Mouse (Mus musculus) intestine, embryonic 14.5 days (tissue): ENCODE results near the gene Pex16. TPM values are rescaled to one million over a fixed set of nuclear protein-coding genes. Genes with fewer than 3 reads are reported as not detected.
A peak's percentile ranks its signal among the peaks of the same experiment; 100 is the strongest.

Source experiments
- ATAC-seq: fragments of 200-750 bp; cut with Nextera tagmentation; replicated peaks from 2 replicates; pipeline ENCODE4 v1.8.0; 2017; ENCODE audit warnings: low read depth, moderate number of reproducible peaks, moderate TSS enrichment, moderate library complexity; ENCODE audit not compliant: low FRiP score, low TSS enrichment
- DNase-seq: peaks from one replicate; pipeline ENCODE4 v3.0.0-alpha.2; 2018; ENCODE audit warnings: low spot score
- H3K27ac ChIP-seq: fragments of 300-500 bp; sonication (generic); 2 replicates; pipeline ENCODE4 v1.5.1; 2014; ENCODE audit warnings: low read depth, mild to moderate bottlenecking, control low read depth
- H3K27me3 ChIP-seq: fragments of 300-500 bp; sonication (generic); replicated peaks from 2 replicates; pipeline ENCODE4 v1.6.1; 2014; ENCODE audit warnings: low read length, control low read depth; ENCODE audit not compliant: control insufficient read depth, insufficient read depth
- H3K36me3 ChIP-seq: fragments of 300-500 bp; sonication (generic); 2 replicates; pipeline ENCODE4 v1.6.1; 2014; ENCODE audit warnings: low read length, control low read depth; ENCODE audit not compliant: control insufficient read depth, insufficient read depth
- H3K4me1 ChIP-seq: fragments of 300-500 bp; sonication (generic); replicated peaks from 2 replicates; pipeline ENCODE4 v1.6.1; 2014; ENCODE audit warnings: low read length, control low read depth, mixed read lengths; ENCODE audit not compliant: control insufficient read depth, insufficient read depth
- H3K4me2 ChIP-seq: fragments of 300-500 bp; sonication (generic); 2 replicates; pipeline ENCODE4 v1.6.1; 2014; ENCODE audit warnings: low read length
- H3K4me3 ChIP-seq: fragments of 300-500 bp; sonication (generic); 2 replicates; pipeline ENCODE4 v1.5.1; 2014; ENCODE audit warnings: low read depth, low read length, control low read depth, mixed read lengths
- H3K9ac ChIP-seq: fragments of 300-500 bp; sonication (generic); 2 replicates; pipeline ENCODE4 v1.6.1; 2014; ENCODE audit warnings: mild to moderate bottlenecking, low read length
- H3K9me3 ChIP-seq: fragments of 300-500 bp; sonication (generic); 2 replicates; pipeline ENCODE4 v1.6.1; 2016; ENCODE audit warnings: low read length, control low read depth; ENCODE audit not compliant: control insufficient read depth
- WGBS: fragments of 180-500 bp; shearing (Covaris S2); extraction: QIAGEN DNeasy Blood & Tissue Kit; methylation state at CpG from one replicate; pipeline ENCODE4 v1.1.7; 2014; 5-methylcytosine and 5-hydroxymethylcytosine counted together
- polyA plus RNA-seq: library from polyadenylated mRNA; unstranded; fragments of >200 nt; fragmentation: Nextera tagmentation; extraction: Ambion mirVana; gene quantifications from 2 replicates; pipeline ENCODE4 v1.2.1, GENCODE M21; 2014

The Pex16 gene
- polyA plus RNA-seq, 1 experiment from 2014 or later = 27.9 TPM

DNA sequence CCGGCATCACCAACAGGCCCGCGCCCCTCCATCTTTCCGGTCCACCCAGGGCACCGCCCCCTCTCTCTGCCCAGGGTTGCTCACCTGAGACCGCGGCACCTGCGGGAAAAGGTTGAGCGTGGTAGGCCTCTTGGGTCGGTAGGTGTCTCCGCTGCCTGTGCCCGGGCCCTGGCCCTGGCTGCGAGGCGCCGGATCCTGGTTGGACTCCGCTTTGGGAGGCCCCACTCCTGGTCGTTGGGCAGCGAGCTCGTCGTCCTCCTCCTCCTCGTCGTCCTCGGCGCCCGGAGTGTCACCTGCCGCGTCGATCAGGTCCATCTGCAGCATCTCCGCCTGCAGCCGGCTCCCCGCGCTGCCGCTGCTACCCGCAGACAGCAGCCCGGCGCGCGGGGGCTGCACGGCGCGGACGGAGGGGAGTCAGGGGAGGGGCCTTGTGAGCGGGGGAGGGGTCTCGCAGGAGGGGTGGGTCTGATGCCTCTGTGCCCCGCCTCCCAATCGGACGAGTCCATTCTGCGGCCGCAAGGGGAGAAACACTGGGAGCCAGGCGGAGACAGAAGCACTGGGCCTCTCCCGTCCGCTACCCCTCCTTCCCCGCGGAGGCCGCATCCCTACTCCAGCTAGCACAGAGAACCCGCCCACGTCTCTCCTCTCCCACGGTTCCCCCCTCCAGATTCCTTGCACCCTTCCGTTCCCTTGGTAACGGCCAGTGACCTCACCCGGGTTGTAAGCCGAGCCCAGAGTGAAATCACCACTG, 14.6 kb downstream of the Pex16 start:
- H3K27ac ChIP-seq = peak overlapping the region; percentile 81
- ATAC-seq = peak; percentile 90
- H3K4me3 ChIP-seq = peak overlapping the region; percentile 69
- no peaks in the 10 kb centered on the region for H3K27me3 ChIP-seq
- H3K9ac ChIP-seq = peak overlapping the region; percentile 56
- H3K4me2 ChIP-seq = peak overlapping the region; percentile 82
- peak; percentile 96 for DNase-seq
- WGBS = 2% methylated on average over 57 of the region's 62 CpGs
- H3K36me3 ChIP-seq = peaks cover 32% of the 10 kb centered on the region
- no peaks in the 10 kb centered on the region for H3K9me3 ChIP-seq
- peaks cover 38% of the 10 kb centered on the region for H3K4me1 ChIP-seq

DNA sequence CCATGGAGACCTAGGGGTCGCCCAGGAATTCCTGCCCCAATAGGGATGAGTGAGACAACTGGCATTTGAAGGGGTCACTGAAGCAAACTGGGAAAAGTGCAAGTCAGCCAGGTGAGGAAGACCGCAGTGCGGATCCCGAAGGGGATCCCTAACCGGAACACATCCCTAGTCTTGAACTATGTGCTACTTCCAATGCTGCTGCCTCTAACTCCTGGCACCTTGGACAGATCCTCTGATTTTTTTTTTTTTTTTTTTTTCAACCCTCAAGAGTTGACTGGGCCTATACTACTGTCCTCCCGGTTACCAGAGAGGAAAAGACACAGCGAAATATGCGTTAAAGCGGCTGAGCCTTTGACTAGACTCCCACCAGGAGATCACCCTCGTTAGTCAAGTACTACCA, 15.2 kb downstream of the Pex16 start:
- Histone ChIP-seq H3K9me3 (no peaks in the 10 kb centered on the region), H3K27me3 (no peaks in the 10 kb centered on the region), H3K4me2 (peak overlapping the region; percentile 82), H3K4me3 (peak overlapping the region; percentile 69), H3K36me3 (peaks cover 27% of the 10 kb centered on the region), H3K27ac (peak overlapping the region; percentile 81), H3K4me1 (peaks cover 38% of the 10 kb centered on the region), H3K9ac (no peak overlapping the region)
- no peak for DNase-seq
- ATAC-seq = peak; percentile 28
- WGBS = 6% methylated on average over 10 of the region's 10 CpGs

DNA sequence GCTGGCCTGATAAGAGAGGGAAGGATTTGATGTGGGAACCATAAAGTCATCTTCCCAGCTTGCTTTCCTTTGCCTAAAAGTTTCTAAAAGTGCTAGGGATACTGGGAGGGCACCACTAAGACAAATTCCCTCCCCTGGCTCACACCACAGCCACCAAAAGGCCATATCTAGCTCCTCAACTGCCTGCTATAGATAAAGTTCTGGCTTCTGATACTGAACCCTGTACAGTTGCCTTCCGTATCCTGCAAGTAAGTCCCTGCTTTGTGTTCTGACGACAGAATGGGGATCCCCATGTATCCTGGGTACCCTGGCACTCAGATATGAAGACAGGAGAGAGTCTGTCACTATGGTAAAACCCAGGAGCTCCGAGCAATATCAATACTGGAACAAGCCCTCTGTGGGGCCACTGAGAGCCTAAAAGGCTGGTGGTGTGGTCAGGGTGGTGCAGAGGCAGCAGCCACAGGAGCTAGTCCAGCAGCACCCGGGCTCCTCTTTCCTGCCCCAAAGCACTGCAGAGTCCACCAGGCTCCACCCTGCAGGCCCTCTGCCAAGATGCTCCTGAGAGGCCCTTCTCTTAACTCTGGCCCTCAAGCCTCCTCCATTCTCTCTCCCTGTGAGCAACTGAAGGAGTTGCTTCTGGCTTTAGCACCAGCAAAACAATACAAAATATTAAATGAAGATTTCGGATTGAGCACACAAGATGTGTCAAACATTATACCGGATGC, 15.9 kb downstream of the Pex16 start:
- Histone ChIP-seq H3K9me3 (no peaks in the 10 kb centered on the region), H3K27me3 (no peaks in the 10 kb centered on the region), H3K4me1 (peaks cover 38% of the 10 kb centered on the region), H3K36me3 (peaks cover 20% of the 10 kb centered on the region), H3K4me2 (no peak overlapping the region; the same call in 1 of the 2 replicates), H3K4me3 (no peak overlapping the region), H3K9ac (no peak overlapping the region), H3K27ac (no peak overlapping the region)
- ATAC-seq (no peak), DNase-seq (no peak)
- WGBS = 75% methylated on average over 6 of the region's 6 CpGs

DNA sequence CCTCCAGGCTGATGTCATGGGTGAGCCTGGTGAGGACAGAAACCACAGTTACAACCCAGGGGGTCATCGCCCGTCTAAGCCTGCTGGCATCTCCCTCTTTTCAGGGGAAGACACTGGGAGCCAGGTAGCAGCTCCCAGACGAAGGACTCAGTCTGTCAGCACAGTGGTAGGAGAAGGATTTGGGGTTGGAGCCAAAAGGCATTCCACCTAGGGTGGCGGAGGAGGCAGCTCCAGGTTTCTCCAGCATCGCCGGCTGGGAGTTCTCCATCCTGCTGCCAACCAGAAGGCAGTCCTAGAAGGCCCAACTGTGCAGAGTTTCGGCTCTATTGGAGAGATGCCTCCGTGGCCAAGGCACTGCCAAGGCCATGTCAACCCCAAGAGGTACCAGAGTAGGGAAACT, 16.6 kb downstream of the Pex16 start:
- no peak overlapping the region for H3K27ac ChIP-seq

DNA sequence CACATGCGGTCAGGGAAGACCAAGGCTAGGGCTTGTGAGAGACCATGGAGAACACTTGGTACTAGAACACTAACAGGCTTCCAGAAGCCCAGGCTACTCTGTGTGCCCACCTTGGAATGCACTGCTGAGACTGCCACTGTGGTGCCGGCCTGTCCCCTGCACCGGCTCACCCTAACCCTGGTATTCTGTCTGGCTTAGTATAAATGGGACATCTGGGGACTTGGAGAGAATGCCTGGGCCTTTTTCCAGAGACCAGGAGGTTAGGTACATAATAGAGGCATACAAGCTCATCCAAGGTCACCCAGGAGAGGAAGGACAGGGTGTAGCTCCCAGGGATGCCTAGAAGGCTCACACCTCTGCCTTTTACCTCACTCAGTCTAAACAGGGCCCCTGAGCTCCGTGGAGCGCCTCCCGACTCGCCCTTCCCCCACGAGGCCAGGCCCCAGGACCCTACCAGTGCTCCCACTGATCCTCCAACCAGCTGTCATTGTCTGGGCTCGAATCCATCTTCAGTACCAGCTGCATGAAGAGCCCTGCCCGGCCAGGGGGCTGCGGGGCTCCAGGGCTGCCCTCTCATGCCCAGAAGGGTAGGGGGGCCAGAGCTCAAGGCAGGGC, 17.3 kb downstream of the Pex16 start:
- Histone ChIP-seq H3K4me2 (peak overlapping the region; percentile 63), H3K27me3 (no peaks in the 10 kb centered on the region), H3K9ac (peak overlapping the region; percentile 46), H3K27ac (peak overlapping the region; percentile 71), H3K4me3 (peak overlapping the region; percentile 34), H3K4me1 (peaks cover 38% of the 10 kb centered on the region), H3K36me3 (0 out of 2 replicates have a peak, but pooled peaks cover 6% of the 10 kb centered on the region), H3K9me3 (no peaks in the 10 kb centered on the region)
- ATAC-seq (no peak), DNase-seq (no peak)
- 20% methylated on average over 11 of the region's 11 CpGs for WGBS

More for the DNA sequence above, 16.6 kb downstream of the Pex16 start:
- Histone ChIP-seq H3K9me3 (no peaks in the 10 kb centered on the region), H3K4me2 (peak overlapping the region; percentile 63; the same call in 1 of the 2 replicates), H3K36me3 (peaks cover 13% of the 10 kb centered on the region), H3K4me1 (peaks cover 38% of the 10 kb centered on the region), H3K27me3 (no peaks in the 10 kb centered on the region), H3K4me3 (no peak overlapping the region), H3K9ac (no peak overlapping the region)
- no peak for ATAC-seq
- no peak for DNase-seq
- 90% methylated on average over 8 of the region's 8 CpGs for WGBS

DNA sequence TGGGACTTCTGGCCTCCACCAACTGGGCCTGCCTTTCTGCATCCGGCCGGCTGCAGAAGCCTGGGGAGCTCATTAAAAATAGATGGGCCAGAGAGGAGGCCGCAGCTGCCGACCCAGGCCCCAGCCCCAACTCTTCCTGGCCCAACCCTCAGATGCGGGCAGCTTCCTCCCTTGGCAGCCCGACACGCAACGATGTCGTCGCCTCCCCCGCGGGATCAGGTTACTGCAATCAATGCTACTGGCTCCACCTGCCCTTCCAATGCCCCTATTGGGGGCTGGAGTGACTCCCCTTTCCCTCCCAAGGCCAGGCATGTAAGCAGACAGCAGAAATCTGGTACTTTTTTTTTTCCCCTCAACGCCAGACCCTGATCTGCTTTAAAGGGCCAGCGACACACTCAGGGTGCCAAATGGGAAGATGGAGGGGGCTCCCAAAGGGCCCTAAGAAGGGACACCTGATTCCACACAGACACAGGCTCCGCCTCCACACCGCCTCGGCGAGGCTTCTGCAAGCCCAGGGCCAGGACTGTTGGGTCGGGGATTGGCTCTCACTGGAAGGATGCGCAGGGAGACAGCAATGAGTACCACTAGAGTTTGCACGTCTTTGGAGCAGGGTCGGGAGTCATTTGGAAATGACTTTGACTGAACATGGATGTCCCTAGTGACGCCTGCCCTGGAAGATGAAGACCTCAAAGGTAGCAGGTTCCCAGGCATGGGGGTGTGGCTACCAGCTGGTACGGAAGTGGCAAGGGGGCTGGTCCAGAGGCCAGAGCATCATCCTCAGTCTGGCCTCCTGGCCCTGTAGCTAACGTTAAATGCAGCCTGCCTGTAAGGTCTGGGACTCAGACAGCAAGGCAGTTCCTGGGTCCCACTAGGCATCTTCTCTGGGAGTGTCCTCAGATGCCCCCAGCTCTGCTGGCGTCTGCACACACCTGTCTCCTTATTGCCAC, 18.1 kb downstream of the Pex16 start:
- H3K27me3 ChIP-seq = no peaks in the 10 kb centered on the region
- no peaks in the 10 kb centered on the region for H3K36me3 ChIP-seq
- H3K9me3 ChIP-seq = no peaks in the 10 kb centered on the region
- peak overlapping the region; percentile 34 for H3K4me3 ChIP-seq
- H3K27ac ChIP-seq = peak overlapping the region; percentile 71
- peak overlapping the region; percentile 63 for H3K4me2 ChIP-seq
- no peak for ATAC-seq
- WGBS = 2% methylated on average over 26 of the region's 26 CpGs
- DNase-seq = peak; percentile 68
- H3K9ac ChIP-seq = peak overlapping the region; percentile 46
- peaks cover 38% of the 10 kb centered on the region for H3K4me1 ChIP-seq

DNA sequence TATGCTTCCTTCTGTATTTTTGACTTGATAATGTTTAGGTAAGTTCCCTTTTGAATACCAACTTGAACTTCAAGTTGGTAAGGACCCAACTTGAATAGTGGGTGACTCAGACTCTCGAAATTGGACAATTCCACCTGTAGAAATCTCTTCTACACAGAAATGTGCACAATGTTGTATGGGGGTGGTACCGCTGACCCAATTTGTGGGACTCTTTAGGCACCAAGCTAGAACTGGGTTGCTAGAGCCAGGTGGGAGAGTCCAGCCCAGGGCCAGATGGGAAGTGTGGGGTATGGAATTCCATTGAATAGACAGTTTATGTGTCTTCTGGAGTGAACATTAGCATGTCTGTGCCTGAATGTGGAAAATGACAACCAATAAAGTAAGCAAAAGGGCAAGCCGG, 21.1 kb downstream of the Pex16 start:
- no peak for ATAC-seq
- H3K9me3 ChIP-seq = no peaks in the 10 kb centered on the region
- H3K27ac ChIP-seq = no peak overlapping the region
- H3K4me2 ChIP-seq = no peak overlapping the region
- no peak for DNase-seq
- H3K9ac ChIP-seq = no peak overlapping the region
- no peaks in the 10 kb centered on the region for H3K36me3 ChIP-seq
- H3K4me1 ChIP-seq = peaks cover 24% of the 10 kb centered on the region
- H3K4me3 ChIP-seq = no peak overlapping the region
- peaks cover 3% of the 10 kb centered on the region; the same call in 1 of the 2 replicates for H3K27me3 ChIP-seq
- WGBS = 79% methylated on average over 3 of the region's 3 CpGs

DNA sequence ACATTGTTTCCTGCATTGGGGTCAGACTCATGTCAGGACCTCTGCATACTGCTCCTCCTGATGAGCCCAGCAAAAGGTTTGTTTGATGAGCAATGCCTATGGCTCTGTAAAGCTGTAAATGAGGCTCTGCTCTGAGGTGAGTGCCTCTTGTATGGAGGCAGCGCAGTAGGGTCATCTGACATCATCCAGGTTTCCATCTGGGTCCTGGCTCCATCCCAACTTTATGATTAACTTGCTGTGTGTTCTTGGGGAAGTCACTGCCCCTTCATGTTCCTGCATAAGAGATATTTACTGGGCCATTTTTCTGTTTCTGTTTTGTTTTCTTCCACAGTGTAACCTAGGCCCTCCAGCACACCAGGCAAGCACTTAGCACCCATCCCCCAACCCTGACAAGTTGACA, 23.0 kb downstream of the Pex16 start:
- Histone ChIP-seq H3K36me3 (no peaks in the 10 kb centered on the region), H3K4me2 (no peak overlapping the region), H3K27ac (no peak overlapping the region), H3K9me3 (no peaks in the 10 kb centered on the region), H3K27me3 (peaks cover 7% of the 10 kb centered on the region; the same call in 1 of the 2 replicates), H3K4me3 (no peak overlapping the region), H3K4me1 (peaks cover 13% of the 10 kb centered on the region), H3K9ac (no peak overlapping the region)
- WGBS = 58% methylated on average over 1 of the region's 1 CpGs
- ATAC-seq (no peak), DNase-seq (no peak)
